Mouse (Mus musculus): ENCODE results near the gene Arf3.

Arf3 gene

GRCm38 (mm10) chr15:98790761-98791160, 27.7 kb upstream of the Arf3 start:
- DNase-seq (ENCODE audit: extremely low spot score): no peak

DNA sequence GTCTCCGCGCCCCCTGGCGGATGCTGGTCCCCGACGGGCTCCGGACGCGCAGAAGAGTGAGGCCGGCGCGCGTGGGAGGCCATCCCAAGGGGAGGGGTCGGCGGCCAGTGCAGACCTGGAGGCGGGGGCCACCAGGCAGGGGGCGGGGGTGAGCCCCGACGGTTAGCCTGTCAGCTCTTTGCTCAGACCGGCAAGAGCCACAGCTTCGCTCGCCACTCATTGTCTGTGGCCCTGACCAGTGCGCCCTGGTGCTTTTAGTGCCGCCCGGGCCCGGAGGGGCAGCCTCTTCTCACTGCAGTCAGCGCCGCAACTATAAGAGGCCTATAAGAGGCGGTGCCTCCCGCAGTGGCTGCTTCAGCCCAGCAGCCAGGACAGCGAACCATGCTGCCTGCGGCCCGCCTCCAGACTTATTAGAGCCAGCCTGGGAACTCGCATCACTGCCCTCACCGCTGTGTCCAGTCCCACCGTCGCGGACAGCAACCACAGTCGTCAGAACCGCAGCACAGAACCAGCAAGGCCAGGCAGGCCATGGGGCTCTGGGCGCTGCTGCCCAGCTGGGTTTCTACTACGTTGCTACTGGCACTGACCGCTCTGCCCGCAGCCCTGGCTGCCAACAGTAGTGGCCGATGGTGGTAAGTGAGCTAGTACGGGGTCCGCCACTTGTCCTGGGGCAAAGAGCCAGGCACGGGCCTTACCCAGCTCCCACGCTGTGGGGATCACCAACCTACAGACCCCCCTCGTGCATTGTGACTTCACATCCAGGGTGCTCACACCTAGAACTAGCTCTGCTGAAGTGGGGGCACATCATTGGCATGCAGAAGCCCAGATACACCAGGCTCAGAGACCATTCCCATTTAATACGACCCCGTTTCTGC, 26.9 kb upstream of the Arf3 start, which contains the start of gene Wnt1:
Wnt1 (plus strand) TSS at position 197 of the 875 bp plus-strand sequence.
- peak; percentile 67 for DNase-seq (ENCODE audit: extremely low spot score)

DNA sequence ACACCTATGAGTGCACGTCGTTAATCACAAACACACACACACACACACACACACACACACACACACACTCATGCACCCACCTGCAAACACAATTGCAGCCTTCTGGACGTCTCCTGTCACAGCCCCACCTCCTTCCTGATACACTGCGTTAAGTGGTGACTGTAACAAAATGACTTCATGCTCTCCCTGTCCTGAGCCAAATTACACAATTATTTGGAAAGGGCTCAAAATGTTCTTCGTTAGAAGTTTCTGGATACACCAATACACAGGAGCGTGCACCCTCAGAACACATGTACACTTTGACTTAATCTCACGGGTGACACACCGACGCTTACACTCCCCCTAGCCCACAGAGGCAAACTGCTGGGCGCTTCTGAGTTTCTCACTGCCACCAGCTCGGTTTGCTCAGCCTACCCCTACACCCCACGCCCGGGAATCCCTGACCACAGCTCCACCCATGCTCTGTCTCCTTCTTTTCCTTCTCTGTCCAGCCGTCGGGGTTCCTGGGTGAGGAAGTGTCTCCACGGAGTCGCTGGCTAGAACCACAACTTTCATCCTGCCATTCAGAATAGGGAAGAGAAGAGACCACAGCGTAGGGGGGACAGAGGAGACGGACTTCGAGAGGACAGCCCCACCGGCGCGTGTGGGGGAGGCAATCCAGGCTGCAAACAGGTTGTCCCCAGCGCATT, 26.1 kb upstream of the Arf3 start:
- DNase-seq (ENCODE audit: extremely low spot score): no peak

DNA sequence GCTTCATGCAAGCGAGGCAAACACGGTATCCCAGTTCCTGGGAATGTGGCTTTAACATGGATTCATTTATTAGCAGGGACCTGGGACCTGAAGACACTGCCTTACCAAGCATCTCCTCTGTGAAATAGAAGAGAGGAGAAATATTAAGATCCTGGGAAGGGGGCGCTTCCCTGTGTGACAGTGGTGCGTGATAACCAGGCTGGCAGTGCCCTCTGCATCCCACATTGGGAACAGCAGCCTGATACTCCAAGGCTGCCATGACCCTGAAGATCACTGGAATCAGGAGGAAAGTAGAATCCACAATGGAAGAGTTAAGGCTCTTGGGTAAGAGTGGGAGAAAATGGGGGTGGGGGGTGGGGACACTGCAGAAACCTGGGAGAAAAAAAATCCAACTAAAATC, 24.9 kb upstream of the Arf3 start:
- no peak for DNase-seq (ENCODE audit: extremely low spot score)

- no peak for DNase-seq (ENCODE audit: extremely low spot score)
Observed at GRCm38 (mm10) chr15:98785744-98786143, 22.7 kb upstream of the Arf3 start.

- no peak for DNase-seq (ENCODE audit: extremely low spot score)
Observed at GRCm38 (mm10) chr15:98781166-98781565, 18.2 kb upstream of the Arf3 start.

DNA sequence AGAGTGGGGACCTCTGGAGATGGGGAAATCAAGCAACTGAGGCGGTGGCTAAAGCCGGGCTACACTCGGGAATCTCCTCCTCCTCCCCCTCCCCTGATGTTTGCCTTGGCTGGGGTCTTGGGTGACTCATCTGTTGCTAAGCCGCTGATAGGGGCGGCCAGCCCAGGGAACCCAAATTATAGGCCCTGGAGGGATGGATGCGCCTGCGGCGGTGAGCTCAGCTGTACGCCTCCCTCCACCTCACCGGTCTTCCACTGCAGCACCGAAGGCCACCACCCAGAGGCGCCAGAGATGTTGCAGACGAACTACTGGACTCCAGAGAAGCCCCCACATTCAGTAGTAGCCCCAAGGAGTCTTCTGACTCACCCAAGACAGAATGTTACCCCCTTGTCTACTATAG, 17.6 kb upstream of the Arf3 start:
- DNase-seq (ENCODE audit: extremely low spot score): no peak

DNA sequence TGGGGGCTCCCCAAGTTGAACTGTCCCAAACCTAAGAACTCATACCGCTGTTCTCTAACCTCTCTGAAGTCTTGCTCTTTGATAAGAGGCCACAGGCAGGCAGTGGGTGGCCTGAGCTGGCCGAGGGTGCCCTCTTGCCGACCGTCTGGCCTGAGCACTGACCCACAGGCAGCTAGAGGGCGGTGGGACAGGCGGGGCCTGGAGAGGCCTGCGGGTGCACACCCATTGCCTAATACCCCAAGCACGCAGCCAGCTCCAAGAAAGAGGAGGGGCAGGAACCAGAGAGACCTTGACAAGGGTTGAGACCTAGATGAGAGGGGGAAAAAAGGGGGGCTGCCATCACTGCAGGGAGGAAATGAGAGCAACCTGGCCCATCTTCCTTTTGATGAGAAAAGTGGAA, 17.1 kb upstream of the Arf3 start:
- no peak for DNase-seq (ENCODE audit: extremely low spot score)

- DNase-seq (ENCODE audit: extremely low spot score): no peak
Observed at GRCm38 (mm10) chr15:98778806-98779205, 15.8 kb upstream of the Arf3 start.

GRCm38 (mm10) chr15:98778191-98778770, 15.3 kb upstream of the Arf3 start:
- no peak for DNase-seq (ENCODE audit: extremely low spot score)

- no peak for DNase-seq (ENCODE audit: extremely low spot score)
Observed at GRCm38 (mm10) chr15:98777762-98778161, 14.7 kb upstream of the Arf3 start, which contains the start of gene Wnt10b. Gene Wnt10b (minus strand): TSS chr15:98778150.

DNA sequence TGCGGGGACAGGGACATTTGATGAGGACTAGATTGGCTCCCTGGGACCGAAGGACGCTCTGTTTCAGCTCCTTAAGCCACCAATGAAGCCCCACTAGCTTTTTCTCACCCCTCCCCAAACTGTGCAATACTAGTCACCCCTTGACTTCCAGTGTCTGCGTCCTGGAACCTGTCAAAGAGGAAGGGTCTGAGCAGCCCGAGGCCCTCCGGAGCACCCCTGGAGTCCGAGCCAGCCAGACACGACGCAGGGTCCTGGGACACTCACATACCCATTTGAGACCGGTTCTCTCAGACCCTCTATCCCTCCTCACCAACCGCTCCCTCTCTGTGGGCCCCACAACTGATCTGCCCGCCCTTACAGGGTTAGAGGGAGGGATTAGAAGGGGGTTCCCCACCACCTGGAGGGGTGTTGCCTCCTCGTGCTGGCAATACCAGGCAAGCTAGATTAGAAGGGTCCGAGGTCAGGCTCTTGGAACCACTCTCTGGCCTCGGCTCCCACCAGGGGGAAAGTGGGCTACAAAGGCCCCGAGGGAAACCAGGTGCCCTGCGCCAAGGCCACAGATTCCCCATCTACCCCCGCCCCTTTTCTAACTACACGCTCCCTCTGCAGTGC, 14.1 kb upstream of the Arf3 start:
- DNase-seq (ENCODE audit: extremely low spot score): no peak

DNA sequence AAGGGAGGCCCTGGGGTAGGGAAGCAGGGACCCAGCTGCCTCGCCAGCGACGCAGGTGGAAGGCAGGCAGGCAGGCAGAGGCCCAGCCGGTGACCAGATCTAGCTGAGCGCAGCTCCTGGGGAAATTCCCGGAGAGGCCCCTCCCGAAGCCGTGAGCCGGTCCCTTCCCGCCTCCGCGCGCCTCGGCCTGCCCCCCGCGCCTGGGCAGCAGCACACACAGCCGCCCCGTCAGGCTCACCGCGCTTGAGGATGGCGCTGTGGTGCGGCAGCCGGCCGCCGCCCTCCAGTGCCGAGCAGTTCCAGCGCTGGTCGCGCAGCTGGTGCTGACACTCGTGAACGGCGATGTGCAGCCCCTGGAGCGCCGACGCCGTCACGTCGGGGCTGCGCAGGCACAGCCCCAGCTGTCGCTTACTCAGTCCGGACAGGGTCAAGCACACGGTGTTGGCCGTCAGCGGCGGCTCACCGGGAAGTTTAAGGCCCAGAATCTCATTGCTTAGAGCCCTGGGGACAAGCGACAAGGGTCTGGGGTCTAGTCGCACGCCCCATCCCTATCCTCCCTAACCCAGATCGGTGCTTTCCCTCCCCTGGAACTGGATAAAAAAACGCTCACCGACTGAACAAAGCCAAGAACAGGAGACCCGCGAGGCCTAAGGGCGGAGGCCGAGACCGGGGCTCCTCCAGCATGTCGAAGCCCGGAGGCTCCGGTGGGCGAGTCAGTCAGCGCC, 13.4 kb upstream of the Arf3 start:
- no peak for DNase-seq (ENCODE audit: extremely low spot score)

DNA sequence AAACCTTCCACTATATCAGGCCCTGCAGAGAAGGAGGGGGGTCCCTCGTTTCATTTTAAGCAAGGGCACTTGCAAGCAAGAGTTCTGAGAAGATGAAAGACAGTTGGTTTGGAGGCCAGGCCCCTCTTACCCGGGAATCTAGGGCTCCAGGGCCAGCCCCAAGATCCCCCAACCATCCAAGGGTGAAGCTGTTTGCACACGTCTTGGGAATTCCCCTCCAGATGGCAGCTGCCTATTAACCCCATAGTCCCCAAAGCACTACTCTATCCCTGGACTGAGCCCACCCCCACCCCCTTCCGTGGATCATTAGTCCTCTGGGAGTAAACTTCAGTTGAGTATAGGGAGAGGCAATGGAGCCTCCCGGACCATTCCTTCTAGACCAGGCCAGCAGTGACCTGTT, 12.5 kb upstream of the Arf3 start:
- DNase-seq (ENCODE audit: extremely low spot score): no peak

DNA sequence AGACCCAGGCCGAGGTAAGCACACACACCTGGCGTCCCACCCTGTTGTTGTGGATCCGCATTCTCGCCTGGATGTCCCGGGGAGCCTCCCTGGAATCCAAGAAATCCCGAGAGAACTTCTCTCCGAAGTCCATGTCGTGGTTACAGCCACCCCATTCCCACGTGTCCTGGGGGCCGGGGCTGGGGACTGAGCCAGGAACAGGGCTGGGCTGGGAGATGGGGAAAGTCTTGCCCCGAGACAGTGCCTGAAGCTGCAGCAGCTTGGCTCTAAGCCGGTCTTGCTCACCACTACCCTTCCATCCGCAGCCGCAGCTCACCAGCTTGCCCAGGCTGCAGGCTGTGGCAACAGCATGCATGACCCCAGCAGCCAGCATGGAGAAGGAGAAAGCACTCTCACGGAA, 11.1 kb upstream of the Arf3 start:
- DNase-seq (ENCODE audit: extremely low spot score): no peak

DNA sequence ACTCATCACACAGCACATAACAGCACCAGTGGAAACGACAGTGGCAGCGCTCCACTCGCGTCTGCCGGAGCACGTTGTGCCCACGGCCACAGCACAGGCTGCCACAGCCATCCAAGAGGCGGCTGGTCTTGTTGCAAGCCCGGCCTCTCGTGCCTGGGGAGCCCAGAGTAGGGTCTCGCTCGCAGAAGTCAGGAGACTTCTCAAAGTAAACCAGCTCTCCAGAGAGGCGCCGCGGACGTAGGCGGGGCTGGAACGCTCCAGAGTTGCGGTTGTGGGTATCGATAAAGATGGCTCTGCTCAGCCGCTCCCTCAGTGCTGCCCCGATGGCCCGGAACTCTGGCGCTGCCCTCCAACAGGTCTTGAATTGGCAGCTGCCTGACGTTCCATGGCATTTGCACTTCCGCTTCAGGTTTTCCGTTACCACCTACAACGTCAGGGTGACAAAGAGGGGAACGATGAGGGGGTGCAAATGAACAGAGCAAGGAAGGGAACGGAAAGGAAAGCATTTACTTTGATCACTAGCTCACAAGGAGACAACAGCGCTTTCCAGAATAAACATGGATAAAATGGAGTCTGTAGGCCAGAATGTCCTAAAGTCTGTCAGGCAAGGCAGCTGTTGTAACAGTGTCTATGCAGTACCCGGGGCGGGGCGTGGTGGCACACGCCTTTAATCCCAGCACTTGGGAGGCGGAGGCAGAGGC, 9.6 kb upstream of the Arf3 start:
- no peak for DNase-seq (ENCODE audit: extremely low spot score)

GRCm38 (mm10) chr15:98771813-98772425, 8.9 kb upstream of the Arf3 start:
- no peak for DNase-seq (ENCODE audit: extremely low spot score)

GRCm38 (mm10) chr15:98768259-98768658, 5.2 kb upstream of the Arf3 start:
- no peak for DNase-seq (ENCODE audit: extremely low spot score)

DNA sequence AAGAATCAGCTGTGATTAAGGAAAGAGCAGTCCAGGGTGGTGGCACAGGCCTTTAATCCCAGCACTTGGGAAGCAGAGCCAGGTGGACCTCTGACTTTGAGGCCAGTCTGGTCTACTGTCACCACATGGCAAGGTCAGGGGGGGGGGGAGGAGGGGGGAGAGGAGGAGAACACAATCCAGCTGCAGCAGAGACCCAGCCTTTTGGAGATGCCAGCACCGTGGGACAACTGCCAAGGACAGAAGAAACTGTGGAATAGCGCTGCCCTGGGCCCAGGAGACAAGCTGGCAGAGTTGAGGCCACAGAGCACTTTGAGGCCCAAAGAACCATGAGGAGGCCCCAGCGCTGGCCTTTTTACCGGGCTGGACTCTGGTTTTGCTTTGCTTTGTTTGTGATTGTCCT, 2.9 kb upstream of the Arf3 start:
- no peak for DNase-seq (ENCODE audit: extremely low spot score)

DNA sequence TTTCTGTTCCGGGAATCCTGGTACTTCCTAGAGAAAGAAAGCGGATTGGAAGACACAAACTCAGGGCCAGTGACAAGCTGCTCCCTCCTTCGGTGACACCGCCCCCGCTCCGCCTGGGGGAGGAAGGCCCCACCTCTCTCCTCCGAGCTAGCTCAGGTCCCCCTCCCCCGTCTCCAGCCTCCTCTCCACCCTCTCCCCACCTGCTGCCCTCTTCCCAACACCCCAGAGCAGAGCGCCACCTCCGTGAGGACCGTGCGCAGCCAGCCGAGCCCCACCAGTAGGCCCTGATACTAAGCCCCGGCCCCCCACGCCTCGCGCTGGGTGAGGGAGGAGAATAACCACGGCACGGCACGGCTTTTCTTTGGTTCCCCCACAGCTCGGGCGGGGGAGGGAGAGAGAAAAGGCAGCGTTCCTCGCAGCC, 803 bp downstream of the Arf3 start:
- DNase-seq (ENCODE audit: extremely low spot score): peak; percentile 82

- DNase-seq (ENCODE audit: extremely low spot score): no peak
Observed at GRCm38 (mm10) chr15:98754125-98754524, 8.9 kb downstream of the Arf3 start.
